Mouse (Mus musculus) liver (tissue): Measurements from ENCODE around the gene Klk12.

ENCODE experiments used
- DNase-seq: peaks from one replicate; pipeline ENCODE4 v3.0.0-alpha.2; 2020; ENCODE audit warnings: mixed read lengths

The Klk12 gene

GRCm38 (mm10) chr7:43768597-43768996 is at the start of gene Klk12:
Gene Klk12 (plus strand): TSS chr7:43768897.
- no peak for DNase-seq

- no peak for DNase-seq
Observed at GRCm38 (mm10) chr7:43747788-43748187, 20.9 kb upstream of the Klk12 start.

- no peak for DNase-seq
Observed at GRCm38 (mm10) chr7:43752806-43753205, 15.9 kb upstream of the Klk12 start.

DNA sequence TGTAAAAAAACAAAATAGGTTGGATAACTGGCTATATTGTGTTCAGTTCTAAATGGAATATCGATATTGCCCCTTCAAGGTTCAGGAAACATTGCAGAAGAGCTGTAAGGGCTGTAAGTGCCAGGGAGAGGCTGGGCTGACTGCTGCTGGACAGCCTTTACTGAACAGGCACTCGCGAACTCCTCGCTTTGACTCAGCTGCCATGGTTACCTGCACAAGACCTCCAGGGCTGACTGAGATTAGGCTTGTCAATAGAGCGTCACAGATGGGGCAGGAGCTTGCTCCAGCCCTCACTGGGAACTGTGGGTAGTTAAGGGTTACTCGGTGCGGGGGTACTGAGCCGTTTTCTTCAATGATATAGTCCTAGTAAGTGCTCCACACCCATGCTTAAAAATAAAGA is 2.2 kb upstream of the Klk12 start:
- no peak for DNase-seq

DNA sequence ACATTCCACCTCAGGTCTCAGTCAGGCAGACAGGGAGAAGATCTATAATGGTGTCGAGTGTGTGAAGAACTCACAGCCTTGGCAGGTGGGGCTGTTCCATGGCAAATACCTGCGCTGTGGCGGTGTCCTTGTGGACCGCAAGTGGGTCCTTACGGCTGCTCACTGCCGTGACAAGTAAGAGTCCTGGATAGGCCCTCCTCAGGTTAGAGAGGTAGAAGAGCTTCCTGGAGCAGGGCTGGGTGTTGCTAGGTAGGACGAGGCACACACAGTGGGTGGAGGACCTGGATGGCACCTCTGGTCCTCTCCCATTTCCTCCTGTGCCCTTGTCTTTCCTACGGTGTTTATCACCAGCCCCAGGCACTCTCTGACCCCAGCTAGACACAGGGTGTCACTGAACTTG is 939 bp downstream of the Klk12 start:
- no peak for DNase-seq

GRCm38 (mm10) chr7:43770701-43771100 is 2.0 kb downstream of the Klk12 start:
- DNase-seq = no peak

- DNase-seq = no peak
Observed at GRCm38 (mm10) chr7:43771916-43772315, 3.2 kb downstream of the Klk12 start.

DNA sequence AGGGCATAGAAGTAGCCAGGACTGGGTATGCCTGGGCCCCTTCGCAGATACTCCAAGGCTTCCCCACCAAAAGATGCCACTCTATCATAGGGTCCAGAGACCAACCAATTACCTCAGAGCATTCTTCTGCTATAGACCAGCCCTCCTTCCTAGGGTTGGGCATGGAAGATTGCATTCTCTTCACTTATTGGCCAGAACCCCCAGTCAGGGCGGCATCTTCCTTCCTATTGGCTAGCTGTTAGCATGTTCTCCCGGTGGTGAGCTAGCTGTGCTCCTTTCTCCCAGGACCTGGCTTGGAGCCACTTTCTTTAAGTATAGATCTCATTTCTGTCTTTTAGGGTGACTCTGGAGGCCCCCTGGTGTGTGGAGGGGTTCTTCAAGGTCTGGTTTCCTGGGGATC is 4.2 kb downstream of the Klk12 start:
- DNase-seq = no peak

- no peak for DNase-seq
Observed at GRCm38 (mm10) chr7:43774364-43774763, 5.7 kb downstream of the Klk12 start, which contains the start of gene Klk11. Gene Klk11 (plus strand): TSS chr7:43774604.

DNA sequence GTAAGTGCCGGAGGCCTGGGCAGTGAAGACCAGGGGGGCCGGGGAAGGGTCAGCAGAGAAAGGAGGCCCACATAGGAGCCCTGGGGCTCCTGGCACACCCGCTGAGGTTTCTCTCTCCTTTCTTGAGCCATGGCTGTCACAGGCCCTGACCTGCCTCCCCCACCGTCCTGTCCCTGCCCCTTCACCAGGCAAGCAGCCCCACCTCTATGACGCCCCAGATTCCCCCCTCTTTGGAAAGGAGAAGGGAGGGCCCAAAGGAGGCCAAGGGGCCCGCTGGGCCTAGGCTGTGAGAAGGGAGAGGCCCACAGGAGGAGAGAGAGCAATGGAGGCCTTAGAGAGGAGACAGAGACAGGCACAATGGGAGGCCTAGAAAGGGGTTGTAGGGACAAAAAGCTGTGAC is 6.1 kb downstream of the Klk12 start:
- no peak for DNase-seq

DNA sequence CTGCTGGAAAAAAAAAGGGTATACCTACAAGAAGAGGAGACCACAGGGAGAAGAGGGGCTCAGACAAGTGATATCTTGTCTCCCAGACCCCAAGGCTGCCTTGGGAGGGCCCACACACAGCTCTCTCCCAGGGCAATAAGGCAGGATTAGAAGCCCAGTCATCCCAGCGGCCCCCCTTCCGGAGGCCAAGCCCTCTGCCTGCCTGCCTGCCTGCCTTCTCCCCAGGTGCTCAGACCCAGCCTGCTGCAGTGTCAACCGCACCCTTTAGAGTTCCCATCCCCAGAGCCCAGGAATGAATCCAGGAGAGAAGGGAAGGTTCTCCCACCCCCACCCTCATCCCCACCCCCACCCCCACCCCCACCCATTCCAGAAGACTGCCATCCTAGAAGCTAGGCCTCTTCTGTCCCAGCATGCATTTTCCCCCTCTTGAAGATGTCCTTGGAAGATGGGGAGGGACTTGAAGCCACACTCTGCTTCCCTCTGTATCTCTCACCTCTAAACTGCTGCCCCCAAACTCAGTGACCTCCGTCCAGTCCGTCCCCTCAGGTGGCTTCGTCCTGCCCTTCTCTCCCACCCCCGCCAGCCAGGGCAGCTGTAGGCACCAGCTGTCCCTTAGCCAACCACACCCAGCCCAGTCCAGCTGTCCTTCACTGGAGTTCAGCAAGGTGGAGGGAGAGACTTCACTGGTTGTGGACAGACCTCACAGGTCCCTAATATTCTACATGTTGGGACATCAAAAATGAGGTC is 6.8 kb downstream of the Klk12 start:
- DNase-seq = no peak

DNA sequence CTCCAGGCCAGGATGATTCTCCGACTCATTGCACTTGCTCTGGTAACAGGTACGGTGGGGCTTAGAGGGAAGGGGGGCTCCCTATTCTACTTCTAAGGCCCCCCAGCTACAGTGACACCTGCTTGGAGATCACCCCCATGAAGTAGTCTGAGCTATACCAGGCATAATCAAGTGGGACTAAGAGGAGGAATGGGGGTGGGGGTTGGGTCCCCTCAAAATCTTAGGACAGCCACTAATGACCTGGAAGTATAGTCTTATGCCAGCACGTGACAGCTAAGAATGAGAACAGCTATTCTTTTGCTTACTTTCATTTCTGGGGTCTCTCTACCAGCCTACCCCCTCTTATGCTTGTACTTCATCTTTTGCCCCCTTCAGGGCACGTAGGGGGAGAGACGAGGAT is 7.8 kb downstream of the Klk12 start:
- DNase-seq = no peak

- no peak for DNase-seq
Observed at GRCm38 (mm10) chr7:43777423-43777822, 8.7 kb downstream of the Klk12 start.

GRCm38 (mm10) chr7:43778176-43778970 is 9.7 kb downstream of the Klk12 start:
- DNase-seq = no peak

GRCm38 (mm10) chr7:43780241-43780640 is 11.5 kb downstream of the Klk12 start:
- no peak for DNase-seq

- DNase-seq = no peak
Observed at GRCm38 (mm10) chr7:43780746-43781145, 12.0 kb downstream of the Klk12 start, which contains the start of gene Klk10. Gene Klk10 (plus strand): TSS chr7:43781035.

- no peak for DNase-seq
Observed at GRCm38 (mm10) chr7:43781541-43781940, 12.8 kb downstream of the Klk12 start.

- peak; percentile 67 for DNase-seq
Observed at GRCm38 (mm10) chr7:43782275-43783265, 13.9 kb downstream of the Klk12 start.

- DNase-seq = no peak
Observed at GRCm38 (mm10) chr7:43785286-43785685, 16.6 kb downstream of the Klk12 start.

DNA sequence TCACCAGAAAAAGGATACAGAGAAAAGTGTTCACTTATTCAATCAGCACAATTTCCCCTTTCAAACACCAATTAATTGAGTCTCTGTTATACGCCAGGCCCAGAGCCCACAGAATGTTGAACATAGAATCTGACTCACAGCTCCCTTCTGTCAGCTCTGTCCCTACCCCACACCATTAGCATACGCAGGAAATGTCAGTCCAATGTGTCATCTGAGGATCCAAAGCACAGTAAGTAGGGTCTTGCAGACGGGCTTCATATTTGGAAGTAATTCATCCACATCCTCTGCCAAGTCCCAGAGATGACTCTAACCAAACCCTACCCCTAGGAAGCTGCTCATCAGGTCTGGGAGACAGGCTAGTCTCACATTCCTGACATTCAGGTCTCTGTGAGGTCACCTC is 19.4 kb downstream of the Klk12 start:
- DNase-seq = no peak

GRCm38 (mm10) chr7:43789295-43789694 is 20.6 kb downstream of the Klk12 start:
- no peak for DNase-seq

DNA sequence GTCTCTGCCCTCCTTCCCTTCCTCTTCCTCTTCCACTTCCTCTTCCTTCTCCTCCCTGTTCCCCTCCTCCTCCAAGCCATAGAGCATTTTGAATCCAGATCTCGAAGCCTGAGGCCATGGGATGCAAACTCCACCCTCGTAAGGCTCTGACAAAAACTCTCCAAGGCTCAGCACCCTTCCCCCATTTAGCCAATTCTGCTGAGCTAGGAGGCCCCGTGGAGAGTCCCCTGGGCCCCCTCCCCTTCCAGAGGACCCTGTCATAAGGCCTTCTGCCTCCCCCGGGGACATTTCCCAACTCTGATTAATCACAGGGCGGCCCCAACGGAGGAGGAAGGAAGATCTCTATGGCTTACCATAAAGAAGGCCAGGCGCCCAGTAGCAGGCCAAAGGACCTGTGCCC is 22.9 kb downstream of the Klk12 start, which contains the start of gene Klk9:
Klk9 (plus strand) TSS at position 301 of the 400 bp plus-strand sequence.
- no peak for DNase-seq

- DNase-seq = no peak
Observed at GRCm38 (mm10) chr7:43796355-43796754, 27.7 kb downstream of the Klk12 start.
